8 mouse cellular contexts compared by ENCODE assay signal in the genomic region with DNA sequence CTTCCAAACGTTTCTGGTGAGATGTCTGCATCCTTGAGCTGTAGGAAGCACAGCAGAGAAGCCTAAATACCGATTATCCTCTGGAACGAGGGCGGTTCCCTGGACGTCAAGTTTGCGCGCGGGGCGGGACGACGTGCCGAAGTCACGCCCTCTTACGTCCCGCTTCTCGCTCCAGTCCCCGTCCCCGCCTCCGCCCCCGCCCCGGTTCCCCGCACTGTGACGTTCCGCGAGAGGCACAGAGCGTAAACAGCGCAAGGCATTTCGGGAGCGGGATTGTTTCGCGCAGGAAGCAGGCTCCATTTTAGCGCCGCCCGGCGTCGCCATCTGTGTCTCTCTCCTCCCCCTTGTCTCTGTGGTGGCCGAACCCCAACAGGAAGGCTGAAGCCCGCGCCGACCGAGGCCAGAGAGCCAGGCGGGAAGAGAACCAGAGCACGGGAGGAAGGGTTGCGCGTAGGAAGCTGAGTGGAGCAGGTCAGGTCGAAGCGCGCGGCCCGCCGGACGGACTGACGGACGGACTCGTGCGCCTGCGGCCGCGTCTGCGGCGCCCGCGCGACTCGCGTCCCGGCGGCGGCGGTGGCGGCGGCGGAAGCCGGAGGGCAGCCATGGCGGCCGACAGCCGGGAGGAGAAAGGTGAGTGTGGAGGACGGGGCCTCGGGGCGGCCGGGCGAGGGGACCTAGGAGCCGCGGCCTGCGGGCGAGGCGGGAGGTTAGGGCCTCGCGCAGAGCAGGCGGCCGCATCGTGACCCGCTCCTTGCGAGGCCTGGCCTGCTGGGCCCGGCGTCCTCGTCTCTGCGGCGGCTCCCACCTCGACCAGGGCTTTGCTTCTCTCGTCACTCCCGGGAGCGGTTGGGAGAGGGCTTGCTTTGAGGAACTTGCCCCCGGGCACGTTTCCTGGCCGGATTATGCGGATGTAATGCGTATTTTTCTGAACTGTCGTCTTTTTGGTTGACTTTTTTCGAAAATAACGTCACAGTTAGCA. TPM values are rescaled to one million over a fixed set of nuclear protein-coding genes. Genes with fewer than 3 reads are reported as not detected.
DNase-seq lines count a peak whose midpoint lies in the region; ATAC-seq lines count a peak whose summit lies in the region.

Ythdc1 (plus strand) TSS at position 260 of the 979 bp plus-strand sequence.

- DNase-seq in adipocyte (ENCODE audit: low spot score) = peak; percentile 99
- DNase-seq in embryo, embryonic 10 days (ENCODE audit: low spot score) = peak; percentile 96
- DNase-seq in gastrocnemius, postnatal 10 days = peak; percentile 92
- peak; percentile 98 for DNase-seq in induced T-regulatory cell, adult 2 months (ENCODE audit: low read depth)
- peak; percentile 83 to 93 for DNase-seq in left cerebral cortex, adult 9 months (ENCODE audit: low spot score in 2 of 2)
- DNase-seq in right cerebral cortex, postnatal 14 days = peak; percentile 93
- peak; percentile 88 to 93 for DNase-seq in urinary bladder, postnatal 36 days (ENCODE audit: low spot score in 2 of 2)

- peak; percentile 91 for ATAC-seq in megakaryocyte progenitor cell, adult 5-6 weeks (replicated peaks; ENCODE audit: poor library complexity)

RNA-seq across cellular contexts. Expression of gene Ythdc1, which starts in this region (rescaled TPM):
- total RNA-seq in gastrocnemius, postnatal 10 days (2021) = 10 to 100 TPM; 31.1 to 36.2 TPM
- 104 and 107 TPM in 2 replicates for total RNA-seq in megakaryocyte progenitor cell, adult 5-6 weeks (2015)
- 141 and 143 TPM in 2 replicates for total RNA-seq in megakaryocyte progenitor cell, adult 5-6 weeks (2017)

Comparison
In these comparisons a context has a peak if more than half of its experiments do, and no peak if none do; other contexts are left out.
1. Peak in every context shown above with its lines: DNase-seq and ATAC-seq.